Mouse (Mus musculus) heart, embryonic 10.5 days (tissue): ENCODE data around the gene Dio1. TPM values are rescaled to one million over a fixed set of nuclear protein-coding genes. Genes with fewer than 3 reads are reported as not detected.

Experiments
- DNase-seq: peaks from one replicate; pipeline ENCODE4 v3.0.0-alpha.2; 2017; ENCODE audit warnings: low spot score
- H3K27ac ChIP-seq: fragments of 300-500 bp; sonication (generic); 2 replicates; pipeline ENCODE4 v1.5.1; 2016; ENCODE audit warnings: mild to moderate bottlenecking
- H3K27me3 ChIP-seq: fragments of 300-500 bp; sonication (generic); 2 replicates; pipeline ENCODE4 v1.6.1; 2016; ENCODE audit warnings: mild to moderate bottlenecking; ENCODE audit not compliant: poor library complexity, insufficient read depth, severe bottlenecking
- H3K36me3 ChIP-seq: fragments of 300-500 bp; sonication (generic); 2 replicates; pipeline ENCODE4 v1.6.1; 2016; ENCODE audit warnings: mild to moderate bottlenecking, moderate library complexity
- H3K4me1 ChIP-seq: fragments of 300-500 bp; sonication (generic); 2 replicates; pipeline ENCODE4 v1.6.1; 2016; ENCODE audit warnings: mild to moderate bottlenecking
- H3K4me3 ChIP-seq: fragments of 300-500 bp; sonication (generic); 2 replicates; pipeline ENCODE4 v1.5.1; 2016; ENCODE audit warnings: mild to moderate bottlenecking, moderate library complexity
- H3K9me3 ChIP-seq: fragments of 300-500 bp; sonication (generic); 2 replicates; pipeline ENCODE4 v1.6.1; 2016; ENCODE audit warnings: mild to moderate bottlenecking, moderate library complexity
- WGBS: fragments of 180-500 bp; shearing (Covaris S2); methylation state at CpG from one replicate; pipeline ENCODE4 v1.1.7; 2016; 5-methylcytosine and 5-hydroxymethylcytosine counted together
- polyA plus RNA-seq: library from polyadenylated mRNA; unstranded; fragments of >200 nt; fragmentation: Nextera tagmentation; extraction: Ambion mirVana; gene quantifications from 2 replicates; pipeline ENCODE4 v1.2.1, GENCODE M21; 2016

The Dio1 gene
- polyA plus RNA-seq, 1 experiment from 2014 or later, result not detected

DNA sequence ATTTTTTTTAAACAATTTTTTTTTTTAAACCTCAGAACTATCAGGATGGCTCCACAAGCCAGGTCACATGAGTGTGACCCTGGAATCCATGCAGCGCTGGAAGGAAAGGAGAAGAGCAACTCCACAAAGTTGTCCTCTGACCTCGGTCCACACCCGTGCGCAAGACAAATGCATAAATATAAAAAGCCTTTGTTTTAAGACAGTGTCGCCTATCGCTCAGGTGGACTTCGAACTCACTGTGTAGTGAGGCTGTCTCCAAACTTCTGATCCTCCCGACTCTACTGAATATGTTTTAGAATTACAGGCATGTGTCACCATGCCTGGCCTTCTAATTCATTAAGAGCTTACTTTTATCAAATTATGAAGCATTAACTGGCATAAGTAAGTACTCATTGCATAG lies 21.6 kb upstream of the Dio1 start:
- Histone ChIP-seq H3K4me1 (no peaks in the 10 kb centered on the region), H3K4me3 (no peak overlapping the region), H3K27ac (no peak overlapping the region), H3K36me3 (peaks cover 21% of the 10 kb centered on the region), H3K27me3 (no peaks in the 10 kb centered on the region), H3K9me3 (no peaks in the 10 kb centered on the region)
- DNase-seq, result no peak
- 95% methylated on average over 8 of the region's 8 CpGs for WGBS

DNA sequence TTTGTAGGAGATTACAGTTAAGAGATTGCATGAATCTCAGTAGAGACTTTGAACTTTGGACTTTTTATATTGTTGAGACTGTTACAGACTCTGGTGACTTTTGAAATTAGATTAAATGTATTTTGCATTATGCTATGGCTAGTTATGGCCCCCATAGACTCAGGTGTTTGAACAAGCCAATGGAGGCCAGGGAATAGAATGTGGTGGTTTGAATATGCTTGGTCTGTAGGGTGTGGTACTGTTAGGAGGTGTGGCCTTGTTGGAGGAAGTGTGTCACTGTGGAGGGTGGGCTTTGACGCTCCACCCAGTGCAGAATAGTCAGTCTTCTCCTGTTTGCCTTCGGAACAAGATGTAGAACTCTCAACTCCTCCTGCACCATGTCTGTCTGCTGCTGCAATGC lies 16.1 kb upstream of the Dio1 start:
- peaks cover 57% of the 10 kb centered on the region for H3K36me3 ChIP-seq
- H3K4me3 ChIP-seq, result no peak overlapping the region
- WGBS, result 81% methylated on average over 2 of the region's 2 CpGs
- no peaks in the 10 kb centered on the region for H3K9me3 ChIP-seq
- H3K27me3 ChIP-seq, result no peaks in the 10 kb centered on the region
- no peaks in the 10 kb centered on the region for H3K4me1 ChIP-seq
- H3K27ac ChIP-seq, result no peak overlapping the region
- no peak for DNase-seq

DNA sequence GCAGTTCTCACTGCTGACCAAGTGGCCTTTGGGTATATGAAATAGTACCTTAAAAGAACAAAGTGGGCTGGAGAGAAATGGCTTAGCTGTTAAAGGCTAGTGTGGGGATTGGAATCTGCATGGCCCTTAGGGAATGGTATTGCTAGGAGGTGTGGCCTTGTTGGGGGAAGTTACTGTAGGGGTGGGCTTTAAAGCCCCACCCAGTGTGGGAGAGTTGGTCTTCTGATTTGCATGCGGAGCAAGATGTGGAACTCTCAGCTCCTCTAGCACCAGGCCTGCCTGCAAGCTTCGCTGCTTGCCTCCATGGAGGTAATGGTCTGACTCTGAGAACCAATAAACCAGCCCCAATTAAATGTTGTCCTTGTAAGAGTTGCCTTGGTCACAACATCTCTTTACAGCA lies 14.1 kb upstream of the Dio1 start:
- Histone ChIP-seq H3K4me3 (no peak overlapping the region), H3K9me3 (no peaks in the 10 kb centered on the region), H3K27me3 (no peaks in the 10 kb centered on the region), H3K36me3 (peaks cover 50% of the 10 kb centered on the region), H3K4me1 (no peaks in the 10 kb centered on the region), H3K27ac (no peak overlapping the region)
- WGBS, result 64% methylated on average over 2 of the region's 2 CpGs
- DNase-seq, result no peak

DNA sequence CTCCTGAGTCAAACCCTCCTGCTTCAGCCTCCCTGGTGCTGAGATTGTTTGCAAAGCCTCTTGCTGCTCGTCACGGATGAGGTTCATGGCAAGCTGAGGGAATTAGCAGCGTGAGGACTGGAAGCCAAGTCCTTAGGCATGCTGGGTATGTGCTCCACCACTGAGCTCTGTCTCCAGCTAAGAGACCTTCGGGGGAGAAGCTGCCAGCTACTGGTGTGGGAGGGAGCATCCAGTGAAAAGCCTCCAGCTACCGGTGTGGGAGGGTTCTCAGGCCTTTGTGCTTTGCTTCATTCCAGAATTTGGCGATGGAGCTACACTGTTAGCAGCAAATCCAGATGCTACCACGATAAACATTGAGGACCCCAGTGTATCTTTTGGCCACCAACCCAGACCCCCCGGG lies 11.7 kb upstream of the Dio1 start:
- H3K36me3 ChIP-seq, result peaks cover 50% of the 10 kb centered on the region
- H3K4me1 ChIP-seq, result peaks cover 6% of the 10 kb centered on the region
- H3K4me3 ChIP-seq, result no peak overlapping the region
- no peaks in the 10 kb centered on the region for H3K9me3 ChIP-seq
- H3K27me3 ChIP-seq, result no peaks in the 10 kb centered on the region
- no peak overlapping the region for H3K27ac ChIP-seq
- WGBS, result 83% methylated on average over 8 of the region's 8 CpGs
- no peak for DNase-seq

DNA sequence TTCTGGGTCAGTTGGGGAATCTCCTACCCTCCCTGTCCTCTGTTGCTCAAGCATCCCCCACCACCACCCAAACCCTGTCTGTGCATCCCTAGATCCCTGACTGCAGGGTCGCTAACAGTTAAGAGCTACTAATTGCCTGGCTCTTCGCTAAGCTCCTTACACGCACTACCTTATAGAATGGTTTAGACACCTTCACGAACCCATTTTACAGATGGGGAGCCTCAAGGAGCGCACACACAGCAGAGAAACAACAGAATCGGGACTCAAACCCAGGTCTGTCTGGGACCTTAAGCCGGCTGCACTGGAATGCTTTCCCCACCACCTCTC lies 7.5 kb upstream of the Dio1 start:
- Histone ChIP-seq H3K9me3 (no peaks in the 10 kb centered on the region), H3K27me3 (no peaks in the 10 kb centered on the region), H3K4me1 (peaks cover 10% of the 10 kb centered on the region), H3K36me3 (peaks cover 18% of the 10 kb centered on the region), H3K4me3 (peak overlapping the region; percentile 73), H3K27ac (peak overlapping the region; percentile 85)
- 5% methylated on average over 7 of the region's 7 CpGs for WGBS
- no peak for DNase-seq

DNA sequence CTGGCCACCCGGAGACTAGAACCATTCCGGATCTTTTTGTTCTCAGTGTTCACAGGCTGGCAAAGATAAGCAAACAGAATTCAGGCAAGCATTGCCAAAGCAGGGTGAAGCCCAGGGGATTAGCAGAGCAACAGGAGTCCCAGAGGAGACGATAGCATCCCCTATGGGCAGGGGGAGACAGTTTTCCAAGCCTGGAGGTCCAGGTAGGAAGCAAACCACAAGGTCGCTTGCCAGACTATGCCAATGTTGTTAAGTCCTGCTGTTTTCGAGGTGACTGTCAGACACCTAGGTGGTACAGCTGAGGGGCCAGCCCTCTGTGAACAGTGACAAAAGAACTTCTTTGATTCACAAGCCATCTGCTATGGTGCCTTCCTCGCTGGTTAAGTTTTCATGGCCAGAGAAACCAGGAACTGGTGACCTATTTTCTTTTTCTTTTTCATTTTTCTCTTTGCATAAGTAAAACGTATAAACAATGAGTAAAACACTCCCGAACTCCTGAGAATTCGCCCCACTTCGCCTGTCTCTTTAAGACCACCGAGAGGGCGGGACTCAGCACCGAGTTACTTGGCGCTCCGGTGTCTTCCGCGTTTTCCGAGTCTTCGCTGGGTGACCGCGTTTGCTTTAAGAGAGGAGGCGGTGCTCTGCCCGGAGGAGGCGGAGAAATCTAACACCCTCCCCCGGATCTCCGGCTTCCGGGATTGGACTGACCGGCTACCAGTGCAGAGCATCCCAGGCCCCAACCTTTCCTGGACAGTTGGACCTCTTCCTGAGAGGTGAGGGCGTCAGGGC lies 6.9 kb upstream of the Dio1 start, which contains the start of gene Yipf1:
Gene Yipf1 (plus strand): TSS at position 674 of the 789 bp plus-strand sequence.
- no peaks in the 10 kb centered on the region for H3K27me3 ChIP-seq
- peak within 1 kb of the TSS; percentile 73 for H3K4me3 ChIP-seq
- peak within 1 kb of the TSS; percentile 85 for H3K27ac ChIP-seq
- H3K9me3 ChIP-seq, result no peaks in the 10 kb centered on the region
- peaks cover 13% of the 10 kb centered on the region; the same call in 1 of the 2 replicates for H3K36me3 ChIP-seq
- peaks cover 10% of the 10 kb centered on the region for H3K4me1 ChIP-seq
- DNase-seq, result peak; percentile 96
- WGBS, result under 1% methylated on average over 29 of the region's 29 CpGs

DNA sequence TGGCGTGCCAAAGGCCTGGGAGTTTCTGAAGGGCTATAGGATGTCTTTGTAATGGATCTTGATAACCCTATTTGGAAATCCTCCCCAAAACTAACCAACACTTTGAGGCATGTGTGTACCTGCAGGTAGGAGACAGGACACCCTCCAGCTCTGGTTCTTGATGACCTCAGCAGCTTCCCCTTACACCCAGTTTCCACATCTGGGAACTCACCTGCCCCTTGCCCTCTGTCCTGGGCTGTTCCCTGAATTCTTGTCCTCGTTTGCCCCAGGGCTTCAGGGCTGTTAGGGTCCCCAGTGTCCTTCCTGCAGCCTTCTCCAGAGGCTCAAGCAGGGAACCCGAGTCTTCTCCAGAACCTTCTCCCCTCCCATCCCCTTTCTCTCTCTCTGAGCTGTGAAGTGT lies 3.4 kb downstream of the Dio1 start:
- DNase-seq, result no peak
- WGBS, result 68% methylated on average over 3 of the region's 3 CpGs
- Histone ChIP-seq H3K9me3 (no peaks in the 10 kb centered on the region), H3K27me3 (peaks cover 22% of the 10 kb centered on the region), H3K36me3 (no peaks in the 10 kb centered on the region), H3K27ac (no peak overlapping the region), H3K4me3 (no peak overlapping the region), H3K4me1 (peaks cover 21% of the 10 kb centered on the region)

DNA sequence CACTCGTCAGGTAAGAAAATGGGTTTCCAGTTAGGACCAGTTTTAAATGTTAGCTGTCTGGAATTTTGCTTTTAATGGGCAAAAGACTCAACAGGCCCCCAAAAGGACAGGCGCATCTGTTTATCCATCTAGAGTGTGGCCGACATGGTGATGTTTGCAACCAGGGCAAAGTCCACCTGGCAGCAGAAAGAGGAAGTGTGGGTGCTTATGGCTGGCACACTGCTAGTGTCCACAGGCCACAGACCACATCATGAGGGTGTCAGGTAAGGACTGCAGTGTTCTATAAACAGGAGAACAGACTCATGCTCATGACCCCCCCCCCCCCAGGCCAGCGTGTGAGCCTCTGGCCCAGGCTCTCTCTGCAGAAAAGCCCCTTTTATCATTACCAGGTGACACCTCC lies 4.1 kb downstream of the Dio1 start:
- WGBS, result 76% methylated on average over 4 of the region's 4 CpGs
- no peak for DNase-seq
- no peaks in the 10 kb centered on the region for H3K36me3 ChIP-seq
- no peak overlapping the region for H3K4me3 ChIP-seq
- H3K4me1 ChIP-seq, result peaks cover 21% of the 10 kb centered on the region
- no peaks in the 10 kb centered on the region for H3K9me3 ChIP-seq
- no peak overlapping the region for H3K27ac ChIP-seq
- H3K27me3 ChIP-seq, result peaks cover 22% of the 10 kb centered on the region

DNA sequence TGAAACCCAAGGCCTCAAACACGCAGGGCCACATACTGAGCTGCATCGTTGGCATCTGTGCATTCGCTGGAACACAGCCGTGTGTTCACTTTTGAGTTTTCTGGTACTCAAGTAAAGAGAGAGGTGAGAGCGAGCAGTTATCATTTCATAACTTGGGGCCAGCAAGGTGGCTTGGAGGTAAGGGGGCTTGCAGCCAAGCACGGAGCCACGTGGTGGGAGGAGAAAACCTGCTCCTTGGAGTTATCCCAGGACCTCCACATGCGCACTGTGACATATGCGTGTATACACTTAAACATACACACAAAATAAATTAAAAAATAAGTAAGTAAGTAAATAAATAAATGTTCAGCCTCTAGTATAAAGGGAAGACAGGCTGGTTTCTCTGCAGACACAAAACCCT lies 4.7 kb downstream of the Dio1 start:
- H3K9me3 ChIP-seq, result no peaks in the 10 kb centered on the region
- H3K4me3 ChIP-seq, result no peak overlapping the region
- DNase-seq, result no peak
- 91% methylated on average over 9 of the region's 9 CpGs for WGBS
- H3K4me1 ChIP-seq, result peaks cover 21% of the 10 kb centered on the region
- no peak overlapping the region for H3K27ac ChIP-seq
- no peaks in the 10 kb centered on the region for H3K36me3 ChIP-seq
- H3K27me3 ChIP-seq, result peaks cover 22% of the 10 kb centered on the region

DNA sequence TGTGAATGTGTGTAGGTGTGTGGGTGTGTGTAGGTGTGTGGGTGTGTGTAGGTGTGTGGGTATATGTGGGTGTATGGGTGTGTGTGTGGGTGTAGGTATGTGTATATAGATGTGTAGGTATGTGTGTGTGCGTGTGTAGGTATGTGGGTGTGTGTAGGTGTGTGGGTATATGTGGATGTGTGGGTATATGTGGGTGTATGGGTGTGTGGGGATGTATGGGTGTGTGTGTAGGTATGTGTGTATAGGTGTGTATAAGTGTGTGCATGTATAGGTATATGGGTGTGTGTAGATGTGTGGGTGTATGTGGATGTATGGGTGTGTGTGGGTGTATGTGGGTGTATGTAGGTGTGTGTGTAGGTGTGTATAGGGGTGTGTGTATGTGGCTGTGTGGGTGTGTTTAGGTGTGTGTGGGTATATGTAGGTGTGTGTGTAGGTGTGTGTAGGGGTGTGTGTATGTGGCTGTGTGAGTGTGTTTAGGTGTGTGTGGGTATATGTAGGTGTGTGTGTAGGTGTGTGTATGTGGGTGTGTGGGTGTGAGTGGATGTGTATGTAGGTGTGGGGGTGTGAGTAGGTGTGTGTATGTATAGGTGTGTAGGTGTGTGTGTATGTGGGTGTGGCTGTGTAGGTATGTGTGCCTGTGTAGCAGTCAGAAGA lies 5.9 kb downstream of the Dio1 start:
- H3K4me1 ChIP-seq, result peaks cover 11% of the 10 kb centered on the region
- DNase-seq, result no peak
- 94% methylated on average over 1 of the region's 1 CpGs for WGBS

DNA sequence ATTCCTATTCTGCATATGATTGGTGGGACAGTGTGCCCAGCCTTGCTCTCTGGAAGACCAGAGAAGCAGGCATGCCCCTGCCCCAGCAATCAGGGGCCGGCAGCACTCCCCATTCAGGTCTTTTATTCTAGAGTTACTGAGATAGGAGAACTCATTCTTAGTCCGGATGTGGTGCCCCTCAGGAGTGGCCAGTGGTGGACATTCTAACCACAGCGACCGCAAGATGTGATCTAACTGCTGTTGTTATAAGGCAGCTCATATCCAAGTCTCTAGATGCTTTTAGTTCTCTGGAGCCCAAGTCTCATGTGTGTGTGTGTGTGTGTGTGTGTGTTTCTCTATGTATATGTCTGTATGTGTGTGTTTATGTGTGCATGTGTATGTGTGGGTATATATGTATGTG lies 6.6 kb downstream of the Dio1 start:
- WGBS, result 72% methylated on average over 4 of the region's 4 CpGs
- DNase-seq, result no peak

More for the DNA sequence above, 5.9 kb downstream of the Dio1 start:
- no peak overlapping the region for H3K4me3 ChIP-seq
- no peak overlapping the region for H3K27ac ChIP-seq
- H3K9me3 ChIP-seq, result no peaks in the 10 kb centered on the region
- peaks cover 14% of the 10 kb centered on the region; the same call in 1 of the 2 replicates for H3K27me3 ChIP-seq
- no peaks in the 10 kb centered on the region for H3K36me3 ChIP-seq

DNA sequence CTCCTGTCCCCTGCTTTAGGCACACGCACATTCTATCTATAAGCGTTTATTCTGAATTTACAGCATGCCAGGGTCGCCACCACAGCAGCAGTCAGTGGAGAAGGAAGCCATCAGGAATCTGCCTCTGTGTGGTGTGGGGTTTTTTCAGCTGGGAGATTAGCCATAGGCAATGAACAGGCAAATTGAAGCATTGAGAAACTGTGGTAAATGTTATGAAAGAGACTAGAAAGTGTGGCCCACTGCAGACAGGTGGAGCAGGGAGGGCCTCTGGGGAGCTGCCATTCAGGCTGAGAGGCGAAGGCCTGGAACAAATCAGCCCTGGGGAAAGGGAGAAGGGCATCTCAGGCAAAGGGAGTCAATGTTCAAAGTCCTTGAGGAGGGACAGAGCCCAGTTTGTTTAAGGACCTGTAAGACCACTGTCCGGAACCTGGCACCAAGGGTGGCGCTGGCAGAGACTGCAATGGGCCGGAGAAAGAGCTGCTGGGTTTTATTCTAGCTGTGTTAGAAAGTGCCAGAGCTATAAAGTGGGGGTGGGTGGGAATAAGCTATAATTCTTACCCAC lies 7.1 kb downstream of the Dio1 start:
- peaks cover 10% of the 10 kb centered on the region; the same call in 1 of the 2 replicates for H3K27me3 ChIP-seq
- H3K9me3 ChIP-seq, result no peaks in the 10 kb centered on the region
- no peak for DNase-seq
- H3K27ac ChIP-seq, result no peak overlapping the region
- H3K36me3 ChIP-seq, result no peaks in the 10 kb centered on the region
- H3K4me3 ChIP-seq, result no peak overlapping the region
- 81% methylated on average over 7 of the region's 7 CpGs for WGBS
- H3K4me1 ChIP-seq, result no peaks in the 10 kb centered on the region; the same call in 1 of the 2 replicates

More for the DNA sequence above, 6.6 kb downstream of the Dio1 start:
- peaks cover 10% of the 10 kb centered on the region; the same call in 1 of the 2 replicates for H3K27me3 ChIP-seq
- H3K36me3 ChIP-seq, result no peaks in the 10 kb centered on the region
- no peak overlapping the region for H3K27ac ChIP-seq
- H3K4me1 ChIP-seq, result peaks cover 5% of the 10 kb centered on the region
- H3K4me3 ChIP-seq, result no peak overlapping the region
- no peaks in the 10 kb centered on the region for H3K9me3 ChIP-seq

DNA sequence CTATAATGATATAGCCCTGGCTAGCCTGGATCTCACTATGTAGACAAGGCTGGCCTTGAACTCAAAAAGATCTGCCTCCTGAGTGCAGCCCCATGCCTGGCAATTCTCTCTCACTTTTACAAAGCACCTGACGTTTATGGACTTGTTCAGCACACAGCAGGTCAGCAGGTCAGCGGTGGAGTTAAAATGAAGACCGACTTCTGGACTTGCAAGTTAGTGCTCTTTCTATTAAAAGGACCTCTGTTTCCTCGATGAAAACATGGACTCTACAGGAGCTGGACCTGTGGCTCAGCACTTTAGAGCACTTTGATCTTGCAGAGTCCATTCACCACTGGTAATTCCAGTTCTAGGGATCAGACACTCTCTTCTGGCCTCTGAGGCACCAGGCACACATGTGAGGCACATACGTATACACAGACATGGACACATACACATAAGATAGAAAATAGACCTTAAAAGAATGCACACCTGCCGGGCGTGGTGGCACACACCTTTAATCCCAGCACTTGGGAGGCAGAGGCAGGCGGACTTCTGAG lies 8.8 kb downstream of the Dio1 start:
- Histone ChIP-seq H3K4me1 (no peaks in the 10 kb centered on the region), H3K36me3 (no peaks in the 10 kb centered on the region), H3K9me3 (no peaks in the 10 kb centered on the region), H3K27me3 (0 out of 2 replicates have a peak, but pooled peaks cover 7% of the 10 kb centered on the region), H3K27ac (no peak overlapping the region), H3K4me3 (no peak overlapping the region)
- no peak for DNase-seq
- 80% methylated on average over 8 of the region's 8 CpGs for WGBS
